Mouse (Mus musculus) ES-E14 (cell line): Measurements from ENCODE around the gene Fam83d.

Experiments
- CHD2 ChIP-seq: IDR thresholded peaks from 2 replicates; pipeline ENCODE4 v1.6.1; 2014; ENCODE audit warnings: mild to moderate bottlenecking, low read depth, low read length, inconsistent platforms
- ZC3H11A ChIP-seq: IDR thresholded peaks from 2 replicates; pipeline ENCODE4 v1.6.1; 2012; ENCODE audit warnings: low read depth, mild to moderate bottlenecking, inconsistent platforms, low read length, borderline replicate concordance

GRCm38 (mm10) chr2:158722135-158722534 lies 45.8 kb upstream of the Fam83d start:
- TF ChIP-seq ZC3H11A (no peak), CHD2 (no peak)
